Comparison of ENCODE assay signal across 8 mouse cellular contexts in the genomic region with DNA sequence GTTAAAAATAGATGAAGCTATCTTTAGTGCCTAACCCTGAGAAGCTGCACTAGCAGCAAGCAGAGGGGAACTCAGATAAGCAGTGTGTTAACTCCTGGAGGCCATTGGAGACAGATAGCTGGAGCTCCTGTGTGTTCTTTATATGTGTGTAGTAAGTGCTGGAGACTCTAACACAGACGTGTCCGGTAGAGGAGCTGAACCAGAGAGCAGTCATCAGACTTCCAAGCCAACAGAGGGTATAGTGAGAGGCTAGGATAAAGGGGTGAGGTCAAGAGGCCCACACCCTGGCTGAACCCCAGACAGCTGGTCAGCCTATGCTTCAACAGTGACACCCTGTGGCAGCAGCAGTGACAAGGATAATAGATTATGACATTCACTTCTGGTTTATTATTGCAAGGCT.
DNase-seq lines count a peak whose midpoint lies in the region; ATAC-seq and TF ChIP-seq lines count a peak whose summit lies in the region.

No protein-coding gene starts in this region.

- no peak for TF ChIP-seq POLR2A in MEL (IDR thresholded peaks at IDR 0.05; ENCODE audit: control insufficient read depth in 1 of 2, insufficient read depth in 1 of 2, low read depth in 1 of 2, low read length in 2 of 2, poor library complexity in 1 of 2)

- H3K27me3 ChIP-seq in MEL (ENCODE audit: control insufficient read depth in 1 of 2, insufficient read depth in 2 of 2, low read length in 2 of 2), result no peaks in the 10 kb centered on the region
- no peaks in the 10 kb centered on the region for H3K27me3 ChIP-seq in forebrain, embryonic 14.5 days (replicated peaks; ENCODE audit: control insufficient read depth, insufficient read depth, low read length)
- H3K27me3 ChIP-seq in intestine, embryonic 15.5 days (replicated peaks), result no peaks in the 10 kb centered on the region

- H3K79me2 ChIP-seq in MEL (ENCODE audit: control insufficient read depth, insufficient read depth, low read length, poor library complexity), result no peaks in the 10 kb centered on the region

- DNase-seq in A20 (ENCODE audit: low read depth, low spot score) (peak; percentile 29), MEL (ENCODE audit: low read depth, low spot score) (no peak)
- peak; percentile 2 for DNase-seq in forebrain, embryonic 14.5 days (ENCODE audit: low spot score)
- DNase-seq in gastrocnemius, postnatal 14 days, result no peak
- no peak for DNase-seq in urinary bladder, postnatal 14 days (ENCODE audit: low spot score)
- no peak for DNase-seq in urinary bladder, postnatal 36 days (ENCODE audit: low spot score in 2 of 2)

- no peak overlapping the region for H3K9ac ChIP-seq in MEL (ENCODE audit: control insufficient read depth, low read depth, low read length, poor library complexity, severe bottlenecking)
- H3K9ac ChIP-seq in forebrain, embryonic 14.5 days (ENCODE audit: low read length), result no peak overlapping the region
- H3K9ac ChIP-seq in intestine, embryonic 15.5 days, result no peak overlapping the region

- 0 out of 2 replicates have a peak, but pooled peaks have one; percentile 4 for TF ChIP-seq RAD21 in MEL (IDR thresholded peaks at IDR 0.05; ENCODE audit: low read depth, low read length)

- no peaks in the 10 kb centered on the region for H3K36me3 ChIP-seq in MEL (ENCODE audit: control insufficient read depth in 1 of 2, insufficient read depth in 2 of 2, low read length in 2 of 2)
- H3K36me3 ChIP-seq in forebrain, embryonic 14.5 days (ENCODE audit: control insufficient read depth, insufficient read depth, low read length), result no peaks in the 10 kb centered on the region
- no peaks in the 10 kb centered on the region for H3K36me3 ChIP-seq in intestine, embryonic 15.5 days

- TF ChIP-seq EP300 in MEL (IDR thresholded peaks at IDR 0.05; ENCODE audit: low read depth in 1 of 2, low read length in 2 of 2), result no peak

- intact Hi-C loops in gastrocnemius, postnatal 14 days (cut with DNase I; ENCODE audit: low total_unique reads), result no loop called here

- no peak overlapping the region for H3K4me2 ChIP-seq in forebrain, embryonic 14.5 days (ENCODE audit: low read length)
- H3K4me2 ChIP-seq in intestine, embryonic 15.5 days (replicated peaks), result no peak overlapping the region

- H3K9me3 ChIP-seq in MEL (replicated peaks; ENCODE audit: insufficient read depth, low read length), result no peaks in the 10 kb centered on the region
- no peaks in the 10 kb centered on the region for H3K9me3 ChIP-seq in forebrain, embryonic 14.5 days (replicated peaks; ENCODE audit: control insufficient read depth, low read length)
- no peaks in the 10 kb centered on the region for H3K9me3 ChIP-seq in intestine, embryonic 15.5 days

- 27% methylated on average over 2 of the region's 2 CpGs for WGBS in forebrain, embryonic 14.5 days
- WGBS in intestine, embryonic 15.5 days, result 20% methylated on average over 2 of the region's 2 CpGs

- no peak for ATAC-seq in forebrain, embryonic 14.5 days
- peak; percentile 62; the same call in 1 of the 2 replicates for ATAC-seq in intestine, embryonic 15.5 days
- peak; percentile 13; the same call in 1 of the 2 replicates for ATAC-seq in neutrophil, adult 5-6 weeks (ENCODE audit: extremely low read depth, insufficient number of reproducible peaks, low FRiP score, poor library complexity, severe bottlenecking)

- H3K4me1 ChIP-seq in MEL (ENCODE audit: control insufficient read depth in 1 of 2, insufficient read depth in 2 of 2, low read length in 2 of 2), result no peaks in the 10 kb centered on the region
- H3K4me1 ChIP-seq in forebrain, embryonic 14.5 days (ENCODE audit: control insufficient read depth, insufficient read depth, low read length), result no peaks in the 10 kb centered on the region
- no peaks in the 10 kb centered on the region for H3K4me1 ChIP-seq in intestine, embryonic 15.5 days (replicated peaks)

- TF ChIP-seq CTCF in MEL (IDR thresholded peaks at IDR 0.05 in 2 of 3, conservative IDR thresholded peaks at IDR 0.05 in 1 of 3; ENCODE audit: control insufficient read depth in 1 of 3, insufficient read depth in 1 of 3, low read depth in 2 of 3, low read length in 3 of 3, poor library complexity in 1 of 3, severe bottlenecking in 1 of 3), result 0 out of 6 replicates have a peak, but pooled peaks of 1 of the 3 experiments have one; percentile 5

- no peak overlapping the region for H3K4me3 ChIP-seq in MEL (ENCODE audit: control insufficient read depth in 1 of 2, insufficient read depth in 1 of 2, low read depth in 2 of 2, low read length in 2 of 2)
- no peak overlapping the region for H3K4me3 ChIP-seq in forebrain, embryonic 14.5 days (ENCODE audit: low read depth, low read length)
- no peak overlapping the region for H3K4me3 ChIP-seq in intestine, embryonic 15.5 days (replicated peaks)

- H3K27ac ChIP-seq in MEL (ENCODE audit: control insufficient read depth, low read depth, low read length), result no peak overlapping the region
- H3K27ac ChIP-seq in forebrain, embryonic 14.5 days (ENCODE audit: low read depth, low read length), result no peak overlapping the region
- H3K27ac ChIP-seq in intestine, embryonic 15.5 days, result no peak overlapping the region

TF ChIP-seq in MEL, 35 proteins besides CTCF, POLR2A, EP300 and RAD21:
- TF ChIP-seq MAZ (IDR thresholded peaks at IDR 0.05; ENCODE audit: low read depth, low read length) (no peak), USF1 (IDR thresholded peaks at IDR 0.05; ENCODE audit: low read depth, low read length) (no peak), GATA1 (IDR thresholded peaks at IDR 0.05; ENCODE audit: low read depth, low read length) (no peak), POLR2AphosphoS2 (IDR thresholded peaks at IDR 0.05; ENCODE audit: low read length) (no peak), BHLHE40 (IDR thresholded peaks at IDR 0.05; ENCODE audit: borderline replicate concordance, low read depth, low read length) (no peak), MAFK (IDR thresholded peaks at IDR 0.05; ENCODE audit: borderline replicate concordance, low read depth, low read length) (no peak), MEF2A (IDR thresholded peaks at IDR 0.05; ENCODE audit: extremely low read depth, insufficient replicate concordance, low read depth, low read length, poor library complexity, severe bottlenecking) (no peak), RCOR1 (IDR thresholded peaks at IDR 0.05; ENCODE audit: low read depth, low read length) (no peak), TCF12 (IDR thresholded peaks at IDR 0.05; ENCODE audit: low read depth, low read length) (no peak), NELFE (IDR thresholded peaks at IDR 0.05; ENCODE audit: low read depth, low read length) (no peak)

Comparison
In these comparisons a context has a peak if more than half of its experiments do, and no peak if none do; other contexts are left out.
1. DNase-seq: peak in A20 (single experiment) and forebrain, embryonic 14.5 days (single experiment); none in MEL (single experiment), gastrocnemius, postnatal 14 days (single experiment), urinary bladder, postnatal 14 days (single experiment) and urinary bladder, postnatal 36 days (0 of 2).